Mouse (Mus musculus): ENCODE data around the gene Syvn1. TPM values are rescaled to one million over a fixed set of nuclear protein-coding genes. Genes with fewer than 3 reads are reported as not detected.

Gene Syvn1
- polyA plus RNA-seq, 1 experiment from 2014 or later, result 33.1 TPM

DNA sequence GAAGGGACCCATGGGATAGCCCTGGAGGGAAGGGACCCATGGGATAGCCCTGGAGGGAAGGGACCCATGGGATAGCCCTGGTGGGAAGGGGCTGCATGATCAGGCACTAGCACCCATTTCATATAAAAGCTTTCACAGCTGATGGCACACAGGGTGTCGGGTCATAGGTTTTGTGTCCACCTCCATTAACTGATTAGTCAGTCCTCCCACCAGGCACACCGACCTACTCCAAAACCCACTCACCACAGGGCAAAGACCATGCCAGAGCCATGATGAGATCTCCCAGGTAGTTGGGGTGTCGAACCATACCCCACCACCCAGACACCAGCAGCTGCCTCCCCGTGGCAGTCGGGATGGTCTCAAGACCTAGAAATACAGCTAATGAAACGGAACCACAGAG lies 16.7 kb downstream of the Syvn1 start:
- Histone ChIP-seq H3K27me3 (ENCODE audit: insufficient read depth, low read length) (no peaks in the 10 kb centered on the region), H3K9ac (replicated peaks; ENCODE audit: low read length) (no peak overlapping the region), H3K36me3 (ENCODE audit: insufficient read depth, low read length) (peaks cover 10% of the 10 kb centered on the region), H3K9me3 (ENCODE audit: low read length) (no peaks in the 10 kb centered on the region), H3K4me3 (ENCODE audit: low read length) (no peak overlapping the region), H3K4me2 (replicated peaks; ENCODE audit: low read depth, low read length) (peak overlapping the region; percentile 100), H3K27ac (ENCODE audit: low read length) (no peak overlapping the region), H3K4me1 (ENCODE audit: insufficient read depth, low read length) (peaks cover 44% of the 10 kb centered on the region)
- ATAC-seq (ENCODE audit: low FRiP score, low TSS enrichment), result no peak
- WGBS, result 86% methylated on average over 6 of the region's 6 CpGs

DNA sequence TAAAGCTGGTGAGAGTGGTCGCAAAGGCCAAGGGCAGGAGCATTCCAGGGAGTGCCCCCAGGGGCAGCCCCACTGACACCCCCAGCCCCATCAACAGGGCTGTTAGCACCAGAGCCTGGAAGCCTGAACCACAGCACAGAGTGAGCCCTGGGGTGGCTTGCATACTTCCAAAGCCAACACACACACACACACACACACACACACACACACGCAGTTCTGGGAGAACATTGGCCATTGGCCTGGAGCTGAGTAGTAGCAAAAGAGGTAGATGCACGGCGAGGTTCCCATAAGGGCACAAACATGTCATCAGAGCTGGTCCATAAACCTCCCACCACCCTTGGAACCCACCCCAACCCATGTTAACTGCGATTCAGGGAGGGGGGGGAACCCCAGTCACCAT lies 20.2 kb downstream of the Syvn1 start:
- 40% methylated on average over 5 of the region's 5 CpGs for WGBS
- no peaks in the 10 kb centered on the region for H3K9me3 ChIP-seq (ENCODE audit: low read length)
- H3K4me3 ChIP-seq (ENCODE audit: low read length), result peak overlapping the region; percentile 56
- ATAC-seq (ENCODE audit: low FRiP score, low TSS enrichment), result no peak
- peak overlapping the region; percentile 69; the same call in 1 of the 2 replicates for H3K27ac ChIP-seq (ENCODE audit: low read length)
- H3K9ac ChIP-seq (replicated peaks; ENCODE audit: low read length), result peak overlapping the region; percentile 66
- no peaks in the 10 kb centered on the region for H3K27me3 ChIP-seq (ENCODE audit: insufficient read depth, low read length)
- H3K4me1 ChIP-seq (ENCODE audit: insufficient read depth, low read length), result peaks cover 37% of the 10 kb centered on the region
- peaks cover 27% of the 10 kb centered on the region for H3K36me3 ChIP-seq (ENCODE audit: insufficient read depth, low read length)
- peak overlapping the region; percentile 89 for H3K4me2 ChIP-seq (replicated peaks; ENCODE audit: low read depth, low read length)

DNA sequence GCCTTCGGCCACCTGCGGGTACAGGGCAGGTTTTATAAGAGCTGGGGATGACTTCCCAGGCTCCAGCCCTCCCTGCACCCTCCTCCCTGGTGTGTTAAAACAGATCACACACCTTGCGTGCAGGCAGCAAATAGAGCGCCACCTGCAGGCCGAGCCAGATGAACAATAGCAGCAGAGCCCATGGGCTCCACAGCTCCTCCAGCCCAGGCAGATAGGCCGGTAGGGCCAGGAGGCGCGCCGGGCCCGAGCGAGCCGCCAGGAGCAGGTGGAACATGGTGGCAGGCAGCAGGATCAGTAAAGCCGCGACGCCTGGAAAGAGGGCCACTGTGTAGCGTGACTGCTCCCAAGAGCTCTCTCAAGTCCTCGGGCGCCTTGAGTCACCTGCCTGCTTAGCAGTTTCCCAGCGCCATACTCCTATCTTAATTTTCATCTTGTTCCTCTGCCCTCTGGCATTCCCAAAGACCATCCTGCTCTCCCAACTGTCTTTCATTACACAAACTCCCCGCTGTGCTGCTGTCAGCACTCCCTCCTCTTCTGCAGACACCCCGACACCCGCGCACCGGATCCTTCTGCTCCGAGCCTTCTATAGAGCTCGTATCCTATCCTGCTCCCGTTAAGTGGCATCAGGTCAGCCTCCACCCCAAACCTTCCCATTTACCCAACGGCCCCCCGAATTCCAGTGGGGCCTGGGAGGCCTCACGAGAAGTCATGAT lies 20.8 kb downstream of the Syvn1 start:
- Histone ChIP-seq H3K9ac (replicated peaks; ENCODE audit: low read length) (peak overlapping the region; percentile 66), H3K4me1 (ENCODE audit: insufficient read depth, low read length) (peaks cover 33% of the 10 kb centered on the region), H3K4me3 (ENCODE audit: low read length) (peak overlapping the region; percentile 56), H3K9me3 (ENCODE audit: low read length) (no peaks in the 10 kb centered on the region), H3K27ac (ENCODE audit: low read length) (peak overlapping the region; percentile 69), H3K4me2 (replicated peaks; ENCODE audit: low read depth, low read length) (peak overlapping the region; percentile 89), H3K27me3 (ENCODE audit: insufficient read depth, low read length) (no peaks in the 10 kb centered on the region), H3K36me3 (ENCODE audit: insufficient read depth, low read length) (peaks cover 27% of the 10 kb centered on the region)
- ATAC-seq (ENCODE audit: low FRiP score, low TSS enrichment), result peak; percentile 52
- WGBS, result under 1% methylated on average over 30 of the region's 30 CpGs

DNA sequence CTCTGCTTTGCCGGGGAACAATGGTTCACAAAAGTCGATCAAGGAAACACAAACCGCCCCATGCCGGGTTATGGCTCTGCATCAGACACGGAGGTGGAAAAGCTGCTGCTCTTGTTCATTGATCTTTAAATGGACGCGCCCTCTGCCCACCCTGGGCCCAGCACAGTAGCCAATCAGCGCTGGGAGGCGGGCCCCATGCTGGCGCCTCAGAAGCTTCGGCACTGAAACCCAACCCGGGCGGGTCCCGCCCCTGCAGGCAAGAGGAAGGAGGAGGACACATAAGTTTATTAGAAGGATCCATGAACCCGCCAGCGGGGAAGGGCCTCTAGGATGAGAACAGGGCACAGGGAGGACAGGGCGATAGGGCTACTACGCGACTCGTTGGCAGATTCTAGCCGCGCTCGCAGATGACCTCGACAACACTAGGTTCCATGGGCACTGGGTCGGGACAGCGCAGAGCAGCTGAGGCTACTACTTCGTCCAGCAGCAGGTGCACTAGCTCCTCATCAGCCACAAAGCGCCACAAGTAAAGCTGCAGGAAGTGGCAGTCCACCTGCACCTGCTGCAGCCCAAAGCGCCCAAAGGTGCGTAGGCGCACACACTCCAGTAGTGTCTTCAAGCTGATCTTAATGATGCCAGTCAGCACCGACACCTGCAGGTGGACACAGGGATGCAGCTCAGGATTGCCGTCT lies 21.5 kb downstream of the Syvn1 start, which contains the start of gene Tm7sf2:
Gene Tm7sf2 (minus strand): TSS at position 650 of the 692 bp plus-strand sequence.
- Histone ChIP-seq H3K27me3 (ENCODE audit: insufficient read depth, low read length) (no peaks in the 10 kb centered on the region), H3K4me2 (replicated peaks; ENCODE audit: low read depth, low read length) (peak within 1 kb of the TSS; percentile 89), H3K4me3 (ENCODE audit: low read length) (peak within 1 kb of the TSS; percentile 56), H3K36me3 (ENCODE audit: insufficient read depth, low read length) (peaks cover 27% of the 10 kb centered on the region), H3K4me1 (ENCODE audit: insufficient read depth, low read length) (peaks cover 25% of the 10 kb centered on the region), H3K9ac (replicated peaks; ENCODE audit: low read length) (peak within 1 kb of the TSS; percentile 66), H3K27ac (ENCODE audit: low read length) (peak within 1 kb of the TSS; percentile 78), H3K9me3 (ENCODE audit: low read length) (no peaks in the 10 kb centered on the region)
- 7% methylated on average over 33 of the region's 33 CpGs for WGBS
- peak; percentile 95 for ATAC-seq (ENCODE audit: low FRiP score, low TSS enrichment)

DNA sequence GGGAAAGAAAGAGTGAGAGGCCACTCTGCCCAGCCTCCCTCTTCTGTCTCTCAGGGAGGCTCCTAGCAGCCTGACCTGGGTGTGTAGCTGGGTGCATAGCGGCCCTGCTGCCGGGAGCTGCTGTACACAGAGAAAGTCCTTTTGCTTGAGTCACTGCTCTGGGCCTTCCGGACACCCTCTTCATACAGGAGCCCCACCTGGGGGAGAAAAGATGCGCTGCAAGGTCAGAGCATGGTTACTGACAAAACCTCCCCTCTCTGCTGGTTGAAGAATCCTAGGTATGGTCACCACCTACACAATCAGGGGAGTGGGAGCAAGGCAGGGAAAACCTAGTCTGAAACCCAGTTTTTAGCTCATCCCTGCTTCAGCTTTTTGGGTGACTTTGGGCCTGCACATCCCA lies 22.6 kb downstream of the Syvn1 start:
- no peak for ATAC-seq (ENCODE audit: low FRiP score, low TSS enrichment)
- 85% methylated on average over 4 of the region's 4 CpGs for WGBS
- Histone ChIP-seq H3K27me3 (ENCODE audit: insufficient read depth, low read length) (no peaks in the 10 kb centered on the region), H3K9me3 (ENCODE audit: low read length) (no peaks in the 10 kb centered on the region), H3K4me3 (ENCODE audit: low read length) (no peak overlapping the region), H3K27ac (ENCODE audit: low read length) (no peak overlapping the region), H3K9ac (replicated peaks; ENCODE audit: low read length) (no peak overlapping the region), H3K4me2 (replicated peaks; ENCODE audit: low read depth, low read length) (no peak overlapping the region), H3K4me1 (ENCODE audit: insufficient read depth, low read length) (peaks cover 22% of the 10 kb centered on the region), H3K36me3 (ENCODE audit: insufficient read depth, low read length) (peaks cover 31% of the 10 kb centered on the region)

DNA sequence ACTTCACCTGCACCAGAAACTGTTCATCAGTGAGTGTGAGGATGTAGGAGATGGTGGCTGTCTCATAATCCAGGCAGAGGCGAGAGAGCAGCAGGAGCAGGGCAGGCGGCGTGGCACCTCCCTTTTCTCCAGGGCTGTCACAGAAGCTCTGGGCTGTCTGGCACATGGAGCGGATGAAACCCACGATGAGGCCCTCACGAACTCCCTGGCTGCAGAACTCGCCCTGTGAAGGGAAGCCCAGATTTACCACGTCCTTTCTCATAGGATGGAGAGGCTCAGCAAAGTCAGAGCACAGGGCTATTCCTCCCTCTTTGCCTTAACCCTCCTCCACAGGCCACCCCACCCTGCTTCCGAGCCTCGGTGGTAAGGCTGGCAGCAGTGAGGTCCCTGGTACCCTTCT lies 23.5 kb downstream of the Syvn1 start:
- H3K4me2 ChIP-seq (replicated peaks; ENCODE audit: low read depth, low read length), result no peak overlapping the region

DNA sequence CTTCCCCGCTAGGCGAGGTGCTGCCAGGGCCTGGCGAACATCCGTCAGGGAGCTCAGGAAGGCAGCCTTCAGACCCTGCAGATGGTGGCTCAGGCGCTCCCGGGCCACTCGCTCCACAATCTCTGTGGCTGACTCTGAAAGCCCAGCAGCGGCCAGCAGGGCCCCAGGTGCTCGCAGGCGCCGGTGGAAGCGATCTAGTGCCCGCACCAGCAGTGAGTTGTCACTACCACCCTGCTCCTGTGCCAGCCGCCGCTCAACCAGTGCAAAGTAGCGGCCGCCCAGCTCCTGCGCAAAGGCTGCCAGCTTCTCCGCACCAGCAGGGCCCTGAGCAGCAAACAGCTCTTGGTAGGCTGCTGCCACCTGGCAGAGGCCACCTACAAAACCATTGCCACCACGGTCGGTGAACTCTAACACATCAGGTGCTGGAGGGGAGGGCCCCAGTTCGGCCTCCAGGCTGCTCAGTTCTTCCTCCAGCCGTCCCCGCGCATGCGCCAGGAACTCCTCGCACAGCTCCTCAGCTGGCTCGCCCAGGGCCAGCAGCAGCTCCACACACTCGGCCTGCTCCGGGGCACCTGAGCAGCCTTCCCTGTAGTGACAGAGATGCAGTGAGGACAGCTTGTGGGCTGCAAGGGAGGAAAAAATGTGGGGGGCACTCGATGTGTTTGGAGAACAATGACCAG lies 24.3 kb downstream of the Syvn1 start:
- no peak for ATAC-seq (ENCODE audit: low FRiP score, low TSS enrichment)
- Histone ChIP-seq H3K27ac (ENCODE audit: low read length) (no peak overlapping the region), H3K4me3 (ENCODE audit: low read length) (no peak overlapping the region), H3K27me3 (ENCODE audit: insufficient read depth, low read length) (no peaks in the 10 kb centered on the region), H3K4me1 (ENCODE audit: insufficient read depth, low read length) (peaks cover 22% of the 10 kb centered on the region), H3K9ac (replicated peaks; ENCODE audit: low read length) (no peak overlapping the region), H3K9me3 (ENCODE audit: low read length) (no peaks in the 10 kb centered on the region), H3K36me3 (ENCODE audit: insufficient read depth, low read length) (peaks cover 37% of the 10 kb centered on the region), H3K4me2 (replicated peaks; ENCODE audit: low read depth, low read length) (no peak overlapping the region)
- 91% methylated on average over 31 of the region's 31 CpGs for WGBS

More for the DNA sequence above, 23.5 kb downstream of the Syvn1 start:
- H3K9ac ChIP-seq (replicated peaks; ENCODE audit: low read length), result no peak overlapping the region
- no peaks in the 10 kb centered on the region for H3K27me3 ChIP-seq (ENCODE audit: insufficient read depth, low read length)
- ATAC-seq (ENCODE audit: low FRiP score, low TSS enrichment), result no peak
- no peak overlapping the region for H3K27ac ChIP-seq (ENCODE audit: low read length)
- H3K4me3 ChIP-seq (ENCODE audit: low read length), result no peak overlapping the region
- H3K4me1 ChIP-seq (ENCODE audit: insufficient read depth, low read length), result peaks cover 22% of the 10 kb centered on the region
- H3K36me3 ChIP-seq (ENCODE audit: insufficient read depth, low read length), result peaks cover 33% of the 10 kb centered on the region
- WGBS, result 94% methylated on average over 10 of the region's 10 CpGs
- H3K9me3 ChIP-seq (ENCODE audit: low read length), result no peaks in the 10 kb centered on the region

DNA sequence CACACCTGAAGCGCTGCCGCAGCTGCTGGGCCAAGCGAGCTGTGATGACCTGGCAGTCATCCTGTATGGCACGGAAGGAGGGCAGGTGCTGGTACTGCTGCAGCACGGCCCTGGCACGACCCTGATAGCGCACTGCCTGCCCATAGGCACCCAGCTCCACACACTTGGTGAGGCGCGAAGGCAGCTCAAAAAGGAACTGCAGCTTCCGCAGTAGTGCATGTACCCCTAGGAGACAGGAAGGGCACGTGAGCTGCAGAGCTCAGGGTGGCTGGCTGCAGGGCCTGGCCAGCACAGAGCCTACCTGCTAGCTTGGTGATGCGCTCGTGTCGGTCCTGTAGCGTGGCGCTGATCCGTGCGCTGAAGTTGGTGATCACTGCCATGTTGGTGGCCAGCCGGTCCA lies 24.9 kb downstream of the Syvn1 start:
- peaks cover 37% of the 10 kb centered on the region for H3K36me3 ChIP-seq (ENCODE audit: insufficient read depth, low read length)
- no peak for ATAC-seq (ENCODE audit: low FRiP score, low TSS enrichment)
- WGBS, result 92% methylated on average over 19 of the region's 19 CpGs

DNA sequence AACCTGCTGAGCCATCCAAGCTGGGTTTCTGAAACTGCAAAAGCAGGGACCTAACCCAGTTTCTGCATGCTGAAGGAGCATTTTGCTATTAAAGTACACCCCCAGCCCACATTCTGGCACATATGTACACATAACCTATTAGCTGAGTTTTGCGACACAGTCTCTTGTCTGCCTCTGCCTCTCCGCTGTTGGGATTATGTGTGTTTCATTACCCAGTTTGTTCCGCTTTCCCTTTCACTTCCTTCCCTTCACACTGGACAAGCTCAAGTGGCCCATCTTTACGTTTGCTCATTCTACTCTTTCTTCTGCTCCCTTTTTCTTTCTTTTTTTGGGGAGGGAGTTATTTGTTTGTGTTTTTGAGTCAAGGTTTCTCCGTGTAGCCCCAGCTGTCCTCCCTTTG lies 27.5 kb downstream of the Syvn1 start:
- Histone ChIP-seq H3K4me2 (replicated peaks; ENCODE audit: low read depth, low read length) (no peak overlapping the region), H3K27ac (ENCODE audit: low read length) (no peak overlapping the region), H3K9me3 (ENCODE audit: low read length) (no peaks in the 10 kb centered on the region), H3K4me1 (ENCODE audit: insufficient read depth, low read length) (peaks cover 8% of the 10 kb centered on the region), H3K9ac (replicated peaks; ENCODE audit: low read length) (no peak overlapping the region), H3K36me3 (ENCODE audit: insufficient read depth, low read length) (peaks cover 37% of the 10 kb centered on the region), H3K27me3 (ENCODE audit: insufficient read depth, low read length) (no peaks in the 10 kb centered on the region), H3K4me3 (ENCODE audit: low read length) (no peak overlapping the region)
- WGBS, result 92% methylated on average over 5 of the region's 5 CpGs
- ATAC-seq (ENCODE audit: low FRiP score, low TSS enrichment), result no peak

More for the DNA sequence above, 24.9 kb downstream of the Syvn1 start:
- Histone ChIP-seq H3K4me3 (ENCODE audit: low read length) (no peak overlapping the region), H3K9me3 (ENCODE audit: low read length) (no peaks in the 10 kb centered on the region), H3K27ac (ENCODE audit: low read length) (no peak overlapping the region), H3K9ac (replicated peaks; ENCODE audit: low read length) (no peak overlapping the region), H3K4me1 (ENCODE audit: insufficient read depth, low read length) (peaks cover 28% of the 10 kb centered on the region), H3K4me2 (replicated peaks; ENCODE audit: low read depth, low read length) (no peak overlapping the region), H3K27me3 (ENCODE audit: insufficient read depth, low read length) (no peaks in the 10 kb centered on the region)
